Mouse (Mus musculus) ES-E14 (cell line): ENCODE measurements at regions not wholly inside any gene's neighbourhood (a gene's known extent, or its start where the extent isn't known, plus 50 kb on each side); places are given as distances from the start of the nearest gene placed in this dataset.

Source experiments
- CHD2 ChIP-seq: IDR thresholded peaks from 2 replicates; pipeline ENCODE4 v1.6.1; 2014; ENCODE audit warnings: mild to moderate bottlenecking, low read depth, low read length, inconsistent platforms
- HCFC1 ChIP-seq: IDR thresholded peaks from 2 replicates; pipeline ENCODE4 v1.6.1; 2012; ENCODE audit warnings: low read length, inconsistent platforms, borderline replicate concordance; ENCODE audit not compliant: insufficient read depth
- ZC3H11A ChIP-seq: IDR thresholded peaks from 2 replicates; pipeline ENCODE4 v1.6.1; 2012; ENCODE audit warnings: low read depth, mild to moderate bottlenecking, inconsistent platforms, low read length, borderline replicate concordance

DNA sequence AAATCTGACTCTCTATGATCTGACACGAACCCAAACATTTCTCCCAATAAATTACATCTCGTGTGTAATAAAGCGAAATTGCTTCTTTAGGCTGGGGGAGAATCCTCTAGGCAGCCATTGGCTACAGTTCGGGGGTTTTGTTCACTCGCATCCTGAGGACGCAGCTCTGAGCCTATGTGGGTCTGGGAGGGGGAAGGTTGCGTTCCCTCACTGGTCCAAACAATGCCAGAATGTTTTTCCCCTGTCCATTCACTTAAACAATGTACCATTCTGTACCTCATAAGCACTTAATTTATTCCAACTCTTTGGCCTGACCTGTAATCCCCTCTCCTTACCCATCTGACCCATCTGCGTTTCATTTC lies 308.6 kb downstream of the Spry2 start:
- TF ChIP-seq ZC3H11A (no peak), CHD2 (no peak), HCFC1 (no peak)
